Mouse (Mus musculus) erythroblast, embryonic 14.5 days (primary cell): ENCODE results near the gene Gmds. TPM values are rescaled to one million over a fixed set of nuclear protein-coding genes. Genes with fewer than 3 reads are reported as not detected.

Source experiments
- H3K27me3 ChIP-seq: 2 replicates; pipeline ENCODE4 v1.6.1; 2012; ENCODE audit warnings: inconsistent platforms; ENCODE audit not compliant: control insufficient read depth
- H3K36me3 ChIP-seq: 2 replicates; pipeline ENCODE4 v1.6.1; 2012; ENCODE audit warnings: mild to moderate bottlenecking, inconsistent platforms; ENCODE audit not compliant: control insufficient read depth
- H3K4me1 ChIP-seq: 2 replicates; pipeline ENCODE4 v1.6.1; 2012; ENCODE audit warnings: inconsistent platforms; ENCODE audit not compliant: control insufficient read depth
- H3K4me3 ChIP-seq: replicated peaks from 2 replicates; pipeline ENCODE3; 2012; ENCODE audit warnings: moderate library complexity, mild to moderate bottlenecking, inconsistent platforms
- H3K9me3 ChIP-seq: 2 replicates; pipeline ENCODE4 v1.6.1; 2012; ENCODE audit warnings: low read length, inconsistent platforms, mixed read lengths; ENCODE audit not compliant: control insufficient read depth
- GATA1 ChIP-seq: IDR thresholded peaks from 2 replicates; pipeline ENCODE4 v1.6.1; 2012; ENCODE audit warnings: low read length, inconsistent platforms, mixed read lengths
- TAL1 ChIP-seq: IDR thresholded peaks from 3 replicates; pipeline ENCODE4 v1.6.1; 2012; ENCODE audit warnings: low read length, inconsistent platforms, mixed read lengths
- polyA plus RNA-seq: library from polyadenylated mRNA; stranded (reverse); fragments of >175 nt; gene quantifications from 2 replicates; pipeline ENCODE4 v1.2.3, GENCODE M21; 2012

Gmds gene
- polyA plus RNA-seq, 1 experiment: 1.2 TPM

GRCm38 (mm10) chr13:32269757-32270156, 68.8 kb downstream of the Gmds start:
- Histone ChIP-seq H3K4me1 (no peaks in the 10 kb centered on the region), H3K9me3 (no peaks in the 10 kb centered on the region), H3K4me3 (no peak overlapping the region), H3K27me3 (no peaks in the 10 kb centered on the region), H3K36me3 (no peaks in the 10 kb centered on the region)
- TF ChIP-seq TAL1 (no peak), GATA1 (no peak)

GRCm38 (mm10) chr13:32269261-32269660, 69.3 kb downstream of the Gmds start:
- no peaks in the 10 kb centered on the region for H3K4me1 ChIP-seq
- H3K9me3 ChIP-seq: no peaks in the 10 kb centered on the region
- H3K36me3 ChIP-seq: no peaks in the 10 kb centered on the region
- no peaks in the 10 kb centered on the region for H3K27me3 ChIP-seq
- no peak overlapping the region for H3K4me3 ChIP-seq
- TF ChIP-seq GATA1 (no peak), TAL1 (no peak)

- TF ChIP-seq GATA1 (no peak), TAL1 (no peak)
- no peak overlapping the region for H3K4me3 ChIP-seq
- H3K4me1 ChIP-seq: no peaks in the 10 kb centered on the region
- no peaks in the 10 kb centered on the region for H3K36me3 ChIP-seq
- no peaks in the 10 kb centered on the region for H3K9me3 ChIP-seq
- no peaks in the 10 kb centered on the region for H3K27me3 ChIP-seq
These were observed 70.3 kb downstream of the Gmds start for GRCm38 (mm10) chr13:32268284-32268683.

- H3K9me3 ChIP-seq: no peaks in the 10 kb centered on the region
- no peaks in the 10 kb centered on the region for H3K36me3 ChIP-seq
- H3K27me3 ChIP-seq: no peaks in the 10 kb centered on the region
- H3K4me3 ChIP-seq: no peak overlapping the region
- H3K4me1 ChIP-seq: no peaks in the 10 kb centered on the region
- TF ChIP-seq GATA1: no peak
These were observed 71.3 kb downstream of the Gmds start for GRCm38 (mm10) chr13:32267184-32267775.

GRCm38 (mm10) chr13:32266721-32267120, 71.8 kb downstream of the Gmds start:
- TF ChIP-seq GATA1: no peak
- TF ChIP-seq TAL1: no peak
- Histone ChIP-seq H3K4me1 (no peaks in the 10 kb centered on the region), H3K36me3 (no peaks in the 10 kb centered on the region), H3K27me3 (no peaks in the 10 kb centered on the region), H3K9me3 (no peaks in the 10 kb centered on the region), H3K4me3 (no peak overlapping the region)

- Histone ChIP-seq H3K9me3 (no peaks in the 10 kb centered on the region), H3K4me1 (0 out of 2 replicates have a peak, but pooled peaks cover 3% of the 10 kb centered on the region), H3K36me3 (no peaks in the 10 kb centered on the region), H3K27me3 (no peaks in the 10 kb centered on the region), H3K4me3 (no peak overlapping the region)
- TF ChIP-seq TAL1 (no peak), GATA1 (no peak)
These were observed 82.4 kb downstream of the Gmds start for GRCm38 (mm10) chr13:32256121-32256520.

- no peak for TF ChIP-seq TAL1
- no peak for TF ChIP-seq GATA1
- Histone ChIP-seq H3K4me3 (no peak overlapping the region), H3K9me3 (no peaks in the 10 kb centered on the region), H3K27me3 (no peaks in the 10 kb centered on the region), H3K36me3 (no peaks in the 10 kb centered on the region), H3K4me1 (0 out of 2 replicates have a peak, but pooled peaks cover 3% of the 10 kb centered on the region)
These were observed 86.3 kb downstream of the Gmds start for GRCm38 (mm10) chr13:32252276-32252675.

GRCm38 (mm10) chr13:32242200-32242599, 96.3 kb downstream of the Gmds start:
- TF ChIP-seq GATA1: no peak
- no peak for TF ChIP-seq TAL1
- no peaks in the 10 kb centered on the region for H3K27me3 ChIP-seq
- H3K9me3 ChIP-seq: no peaks in the 10 kb centered on the region
- no peak overlapping the region for H3K4me3 ChIP-seq
- H3K4me1 ChIP-seq: peaks cover 4% of the 10 kb centered on the region
- H3K36me3 ChIP-seq: no peaks in the 10 kb centered on the region

- TF ChIP-seq TAL1: no peak
- no peak for TF ChIP-seq GATA1
- Histone ChIP-seq H3K4me3 (no peak overlapping the region), H3K36me3 (no peaks in the 10 kb centered on the region), H3K9me3 (no peaks in the 10 kb centered on the region), H3K4me1 (peaks cover 49% of the 10 kb centered on the region), H3K27me3 (no peaks in the 10 kb centered on the region)
These were observed 102.3 kb downstream of the Gmds start for GRCm38 (mm10) chr13:32236269-32236678.

GRCm38 (mm10) chr13:32235046-32235445, 103.5 kb downstream of the Gmds start:
- peaks cover 47% of the 10 kb centered on the region for H3K4me1 ChIP-seq

More at GRCm38 (mm10) chr13:32235046-32235445, 103.5 kb downstream of the Gmds start:
- no peak for TF ChIP-seq GATA1
- no peak for TF ChIP-seq TAL1
- Histone ChIP-seq H3K9me3 (no peaks in the 10 kb centered on the region), H3K36me3 (no peaks in the 10 kb centered on the region), H3K27me3 (no peaks in the 10 kb centered on the region), H3K4me3 (no peak overlapping the region)
